Mouse (Mus musculus): Measurements from ENCODE around the gene Msantd2. TPM values are rescaled to one million over a fixed set of nuclear protein-coding genes. Genes with fewer than 3 reads are reported as not detected.
A peak's percentile ranks its signal among the peaks of the same experiment; 100 is the strongest.

Gene Msantd2
- 10 to 100 TPM; 22.9 to 23.1 TPM for total RNA-seq (2021)
- long read RNA-seq, partial matches to known transcripts = 0 of 9 reads
- long read RNA-seq, other reads (novel, unspliced or antisense) = 4 of 9 reads

GRCm38 (mm10) chr9:37488611-37489396 lies at the start of gene Msantd2:
Gene Msantd2, plus strand, starts transcription at chr9:37489319.
- peak; percentile 78 to 88 for DNase-seq (ENCODE audit: low spot score in 2 of 2)

- DNase-seq (ENCODE audit: low spot score in 2 of 2) = no peak
Observed at GRCm38 (mm10) chr9:37452401-37452800, 36.7 kb upstream of the Msantd2 start.

- no peak for DNase-seq (ENCODE audit: low spot score in 2 of 2)
Observed at GRCm38 (mm10) chr9:37453328-37453727, 35.8 kb upstream of the Msantd2 start.

- no peak for DNase-seq (ENCODE audit: low spot score in 2 of 2)
Observed at GRCm38 (mm10) chr9:37454011-37454492, 35.1 kb upstream of the Msantd2 start.

GRCm38 (mm10) chr9:37454991-37455390 lies 34.1 kb upstream of the Msantd2 start:
- no peak for DNase-seq (ENCODE audit: low spot score in 2 of 2)

- DNase-seq (ENCODE audit: low spot score in 2 of 2) = no peak
Observed at GRCm38 (mm10) chr9:37455868-37456267, 33.3 kb upstream of the Msantd2 start.

- peak; percentile 54 to 71 for DNase-seq (ENCODE audit: low spot score in 2 of 2)
Observed at GRCm38 (mm10) chr9:37456481-37456910, 32.6 kb upstream of the Msantd2 start.

GRCm38 (mm10) chr9:37457151-37457550 lies 32.0 kb upstream of the Msantd2 start:
- DNase-seq (ENCODE audit: low spot score in 2 of 2) = no peak

- DNase-seq (ENCODE audit: low spot score in 2 of 2) = no peak
Observed at GRCm38 (mm10) chr9:37459665-37460042, 29.5 kb upstream of the Msantd2 start.

GRCm38 (mm10) chr9:37460043-37460960 lies 28.8 kb upstream of the Msantd2 start:
- DNase-seq (ENCODE audit: low spot score in 2 of 2) = peak; percentile 25 to 52

- no peak for DNase-seq (ENCODE audit: low spot score in 2 of 2)
Observed at GRCm38 (mm10) chr9:37460961-37461340, 28.2 kb upstream of the Msantd2 start.

- DNase-seq (ENCODE audit: low spot score in 2 of 2) = no peak
Observed at GRCm38 (mm10) chr9:37461571-37461970, 27.5 kb upstream of the Msantd2 start.

- DNase-seq (ENCODE audit: low spot score in 2 of 2) = peak in 1 of 2 experiments; percentile 68
Observed at GRCm38 (mm10) chr9:37462764-37463163, 26.4 kb upstream of the Msantd2 start.

- DNase-seq (ENCODE audit: low spot score in 2 of 2) = no peak
Observed at GRCm38 (mm10) chr9:37473611-37474125, 15.5 kb upstream of the Msantd2 start.

- DNase-seq (ENCODE audit: low spot score in 2 of 2) = peak; percentile 14 to 52
Observed at GRCm38 (mm10) chr9:37474923-37475322, 14.2 kb upstream of the Msantd2 start.

- no peak for DNase-seq (ENCODE audit: low spot score in 2 of 2)
Observed at GRCm38 (mm10) chr9:37485146-37485545, 4.0 kb upstream of the Msantd2 start.

- no peak for DNase-seq (ENCODE audit: low spot score in 2 of 2)
Observed at GRCm38 (mm10) chr9:37488041-37488440, 1.1 kb upstream of the Msantd2 start.

GRCm38 (mm10) chr9:37489446-37490120 lies 464 bp downstream of the Msantd2 start:
- DNase-seq (ENCODE audit: low spot score in 2 of 2) = peak in 1 of 2 experiments; percentile 23

- no peak for DNase-seq (ENCODE audit: low spot score in 2 of 2)
Observed at GRCm38 (mm10) chr9:37495761-37496160, 6.6 kb downstream of the Msantd2 start.

- no peak for DNase-seq (ENCODE audit: low spot score in 2 of 2)
Observed at GRCm38 (mm10) chr9:37496325-37496724, 7.2 kb downstream of the Msantd2 start.

GRCm38 (mm10) chr9:37500201-37500600 lies 11.1 kb downstream of the Msantd2 start:
- no peak for DNase-seq (ENCODE audit: low spot score in 2 of 2)
